Mouse (Mus musculus): ENCODE measurements around the gene Fam219b.

DNA sequence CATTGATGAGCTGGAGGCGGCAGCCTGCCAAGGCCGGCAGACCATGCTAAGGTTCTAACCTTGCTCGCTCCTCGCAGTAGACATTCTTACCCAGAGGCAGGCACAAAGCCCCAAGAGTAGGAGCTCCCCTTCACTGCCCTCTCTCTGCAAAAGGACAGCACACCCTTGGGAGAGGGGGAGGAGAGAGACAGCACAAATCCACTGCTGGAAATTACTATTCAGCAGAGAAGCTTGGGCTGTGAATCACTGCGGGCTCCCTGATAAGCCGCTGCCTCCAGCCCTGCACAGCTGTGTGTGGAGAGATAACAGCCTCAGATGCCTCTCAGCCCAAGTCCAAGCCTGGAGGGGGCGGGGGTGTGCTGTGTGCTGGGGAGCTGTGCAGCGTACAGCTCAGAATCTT lies 31.6 kb upstream of the Fam219b start:
- TF ChIP-seq POLR2A (IDR thresholded peaks at IDR 0.05; ENCODE audit: borderline replicate concordance, insufficient read depth, low read length) (no peak), CTCF (IDR thresholded peaks at IDR 0.05; ENCODE audit: borderline replicate concordance, insufficient read depth, low read depth, low read length) (no peak)

Measured in cerebellum, adult 2 months (tissue).